13 mouse cellular contexts compared by ENCODE assay signal in genomic region chr9:91368150-91368549, GRCm38 (mm10). TPM values are rescaled to one million over a fixed set of nuclear protein-coding genes. Genes with fewer than 3 reads are reported as not detected.
A peak's percentile ranks its signal among the peaks of the same experiment; 100 is the strongest.
DNase-seq lines count a peak whose midpoint lies in the region; ATAC-seq and TF ChIP-seq lines count a peak whose summit lies in the region.
"Had no signal": no experiment of that assay in that cellular context is flagged by ENCODE, and none has a peak within 500 bp of the region (broad histone marks: within the 10 kb centered on the region; RNA-seq: fewer than 3 reads in every experiment).

No protein-coding gene starts in this region.

- peak overlapping the region; percentile 52 for H3K4me2 ChIP-seq in hindbrain, embryonic 14.5 days (replicated peaks)
- 0 out of 2 replicates have a peak overlapping the region, but pooled peaks have one; percentile 28 for H3K4me2 ChIP-seq in midbrain, postnatal 0 days (ENCODE audit: low read depth, low read length, poor library complexity, severe bottlenecking)
- H3K4me2 ChIP-seq: heart, embryonic 15.5 days had no signal

- peak; percentile 61 for DNase-seq in cerebellum, adult 9-11 months
- DNase-seq in embryonic facial prominence, embryonic 10.5 days (ENCODE audit: low spot score): peak; percentile 24
- no peak for DNase-seq in hindbrain, embryonic 14.5 days (ENCODE audit: low spot score)
- peak; percentile 54 for DNase-seq in midbrain, postnatal 0 days (ENCODE audit: low spot score)
- DNase-seq in thymus, postnatal 14 days: no peak
- DNase-seq in yolk sac, embryonic 10.5 days (ENCODE audit: low spot score): no peak
- no peak for DNase-seq in gastrocnemius, postnatal 25 days
- no peak for DNase-seq in thymus, postnatal 36 days
- DNase-seq: kidney, adult 2 months; layer of hippocampus, adult 9-11 months; lung, postnatal 14 days had no signal

- no peaks in the 10 kb centered on the region for H3K9me3 ChIP-seq in embryonic facial prominence, embryonic 10.5 days
- no peaks in the 10 kb centered on the region for H3K9me3 ChIP-seq in hindbrain, embryonic 14.5 days (ENCODE audit: control insufficient read depth, low read length)
- H3K9me3 ChIP-seq in midbrain, postnatal 0 days (ENCODE audit: low read length): no peaks in the 10 kb centered on the region
- H3K9me3 ChIP-seq: heart, embryonic 15.5 days had no signal

- TF ChIP-seq CTCF in midbrain, postnatal 0 days (IDR thresholded peaks at IDR 0.05): no peak

- peaks cover 6% of the 10 kb centered on the region for H3K4me1 ChIP-seq in embryonic facial prominence, embryonic 10.5 days
- H3K4me1 ChIP-seq in hindbrain, embryonic 14.5 days (replicated peaks; ENCODE audit: control insufficient read depth, insufficient read depth, low read length): no peaks in the 10 kb centered on the region
- no peaks in the 10 kb centered on the region for H3K4me1 ChIP-seq in midbrain, postnatal 0 days (ENCODE audit: insufficient read depth, low read length)

- H3K27ac ChIP-seq in embryonic facial prominence, embryonic 10.5 days (replicated peaks): peak overlapping the region; percentile 54
- H3K27ac ChIP-seq in hindbrain, embryonic 14.5 days: peak overlapping the region; percentile 96
- H3K27ac ChIP-seq in midbrain, postnatal 0 days (ENCODE audit: low read depth, low read length): peak overlapping the region; percentile 58
- H3K27ac ChIP-seq: heart, embryonic 15.5 days had no signal

- no peak overlapping the region for H3K4me3 ChIP-seq in embryonic facial prominence, embryonic 10.5 days
- peak overlapping the region; percentile 51 for H3K4me3 ChIP-seq in hindbrain, embryonic 14.5 days (replicated peaks; ENCODE audit: low read length)
- H3K4me3 ChIP-seq in midbrain, postnatal 0 days (ENCODE audit: low read depth, low read length): no peak overlapping the region
- H3K4me3 ChIP-seq: heart, embryonic 15.5 days had no signal

- ATAC-seq in hindbrain, embryonic 14.5 days (ENCODE audit: low FRiP score): no peak
- no peak for ATAC-seq in midbrain, postnatal 0 days (ENCODE audit: low FRiP score)

- peaks cover 100% of the 10 kb centered on the region for H3K27me3 ChIP-seq in embryonic facial prominence, embryonic 10.5 days (replicated peaks; ENCODE audit: low read depth, poor library complexity, severe bottlenecking)
- peaks cover 62% of the 10 kb centered on the region for H3K27me3 ChIP-seq in hindbrain, embryonic 14.5 days (ENCODE audit: control insufficient read depth, insufficient read depth, low read length)
- H3K27me3 ChIP-seq in midbrain, postnatal 0 days (ENCODE audit: insufficient read depth, low read length): peaks cover 44% of the 10 kb centered on the region

- under 1% methylated on average over 3 of the region's 3 CpGs for WGBS in embryonic facial prominence, embryonic 10.5 days
- WGBS in hindbrain, embryonic 14.5 days: 6% methylated on average over 3 of the region's 3 CpGs
- WGBS in midbrain, postnatal 0 days: 27% methylated on average over 3 of the region's 3 CpGs

- H3K36me3 ChIP-seq in embryonic facial prominence, embryonic 10.5 days (replicated peaks): no peaks in the 10 kb centered on the region
- no peaks in the 10 kb centered on the region for H3K36me3 ChIP-seq in hindbrain, embryonic 14.5 days (replicated peaks; ENCODE audit: control insufficient read depth, insufficient read depth)
- no peaks in the 10 kb centered on the region for H3K36me3 ChIP-seq in midbrain, postnatal 0 days (ENCODE audit: insufficient read depth, low read length)
- H3K36me3 ChIP-seq: heart, embryonic 15.5 days had no signal

- peak overlapping the region; percentile 66 for H3K9ac ChIP-seq in hindbrain, embryonic 14.5 days
- H3K9ac ChIP-seq in midbrain, postnatal 0 days (replicated peaks; ENCODE audit: low read length, poor library complexity, severe bottlenecking): no peak overlapping the region
- H3K9ac ChIP-seq: heart, embryonic 15.5 days had no signal

RNA-seq across cellular contexts. Expression of gene Zic1, which starts 2.5 kb away (rescaled TPM):
- polyA plus RNA-seq in embryonic facial prominence, embryonic 10.5 days (2016; fragmentation: Nextera tagmentation; extraction: Ambion mirVana): 1.5 and 1.7 TPM in 2 replicates
- 21.4 and 25.1 TPM in 2 replicates for polyA plus RNA-seq in hindbrain, embryonic 14.5 days (2014; fragmentation: Nextera tagmentation; extraction: Ambion mirVana)
- total RNA-seq in midbrain, postnatal 0 days (2014; rRNA removed): 91.8 and 146 TPM in 2 replicates
- 4.1 and 8.2 TPM in 2 replicates for polyA plus RNA-seq in midbrain, postnatal 0 days (2015; fragmentation: Nextera tagmentation; extraction: Ambion mirVana)
- total RNA-seq in gastrocnemius, postnatal 25 days (2021): 1 to 10 TPM in 1 of 2 experiments, under 1 TPM in 1; 0.08 to 1.9 TPM
- total RNA-seq: liver, adult 2 months had no signal
- polyA plus RNA-seq: kidney, adult 2 months; liver, adult 2 months had no signal

RNA-seq across cellular contexts. Expression of gene Zic4, which starts 5.9 kb away (rescaled TPM):
- polyA plus RNA-seq in embryonic facial prominence, embryonic 10.5 days (2016; fragmentation: Nextera tagmentation; extraction: Ambion mirVana): 4.0 and 5.5 TPM in 2 replicates
- polyA plus RNA-seq in hindbrain, embryonic 14.5 days (2014; fragmentation: Nextera tagmentation; extraction: Ambion mirVana): 47.8 and 54.9 TPM in 2 replicates
- total RNA-seq in midbrain, postnatal 0 days (2014; rRNA removed): 54.7 and 73.4 TPM in 2 replicates
- polyA plus RNA-seq in midbrain, postnatal 0 days (2015; fragmentation: Nextera tagmentation; extraction: Ambion mirVana): 22.2 and 33.5 TPM in 2 replicates
- total RNA-seq in gastrocnemius, postnatal 25 days (2021): not detected
- total RNA-seq: liver, adult 2 months had no signal
- polyA plus RNA-seq: heart, embryonic 15.5 days; kidney, adult 2 months; liver, adult 2 months had no signal

Comparison
In these comparisons a context has a peak if more than half of its experiments do, and no peak if none do; other contexts are left out.
1. DNase-seq: peak in cerebellum, adult 9-11 months (single experiment), embryonic facial prominence, embryonic 10.5 days (single experiment) and midbrain, postnatal 0 days (single experiment); none in hindbrain, embryonic 14.5 days (single experiment), thymus, postnatal 14 days (single experiment), yolk sac, embryonic 10.5 days (single experiment), gastrocnemius, postnatal 25 days (single experiment) and thymus, postnatal 36 days (0 of 2).
2. Peak in every context shown above with its lines, with median percentiles within 50 percentile points of each other: H3K27ac ChIP-seq.